Mouse (Mus musculus) left cerebral cortex, postnatal 14 days (tissue): Measurements from ENCODE around the gene 4833427G06Rik. TPM values are rescaled to one million over a fixed set of nuclear protein-coding genes. Genes with fewer than 3 reads are reported as not detected.
"Not testable (repeated sequence)": the region's sequence is repeated elsewhere in the genome, so short reads cannot be mapped to it uniquely, and the experiment has no call there.

ENCODE experiments used
- DNase-seq, 2 experiments: peaks; one replicate each; pipeline ENCODE4 v3.0.0; 2021 to 2022; ENCODE audit warnings: low spot score in 2 of 2, mixed read lengths in 1 of 2
- intact Hi-C: fragments of 180-260 bp; cut with DNase I; formaldehyde crosslinking; loops from one replicate; pipeline ENCODE4 v1.15.1; 2025
- long read RNA-seq, 2 experiments: library from polyadenylated mRNA; stranded (forward); transcript quantifications; one replicate each; pipeline ENCODE4 v2.0.0; 2021
- total RNA-seq, 2 experiments: library from RNA; stranded (reverse); gene quantifications; 2 replicates each; pipeline ENCODE4 v1.2.3; 2021

4833427G06Rik gene
- not detected for total RNA-seq
- long read RNA-seq, experiment 1 = 0 reads
- long read RNA-seq, experiment 2 = 0 reads

GRCm38 (mm10) chr9:51101756-51102425, at the start of gene 4833427G06Rik:
Gene 4833427G06Rik (minus strand): TSS chr9:51102078.
- DNase-seq = peak; percentile 37 to 43
- intact Hi-C loops = no loop called here

GRCm38 (mm10) chr9:51147294-51147693, 45.4 kb upstream of the 4833427G06Rik start:
- DNase-seq = no peak
- intact Hi-C loops = loop anchor here (10.0 kb wide), 1 partner anchor 342 kb away; no protein-coding TSS in a partner anchor

DNA sequence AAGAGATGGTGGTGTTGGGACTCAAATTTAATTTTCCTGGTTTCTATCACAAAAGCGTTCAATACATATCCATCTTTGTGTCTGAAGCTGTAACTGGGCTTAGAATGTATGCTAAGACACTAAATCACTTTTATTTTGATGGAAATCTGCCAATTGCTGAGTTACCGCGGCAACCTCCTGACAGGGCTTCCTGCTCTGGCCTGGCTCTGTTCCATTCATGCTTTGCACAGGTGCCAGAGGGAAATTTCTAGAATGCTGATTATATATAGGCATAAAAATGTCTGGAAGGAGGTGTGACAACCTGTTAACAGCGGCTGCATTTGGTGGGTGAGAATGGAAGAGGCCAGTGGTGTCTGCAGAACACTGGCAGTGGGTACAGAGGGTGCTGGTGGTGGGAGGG, 44.6 kb upstream of the 4833427G06Rik start:
- DNase-seq = peak in 1 of 2 experiments; percentile 27
- intact Hi-C loops = loop anchor here (10.0 kb wide), 1 partner anchor 342 kb away; no protein-coding TSS in a partner anchor

DNA sequence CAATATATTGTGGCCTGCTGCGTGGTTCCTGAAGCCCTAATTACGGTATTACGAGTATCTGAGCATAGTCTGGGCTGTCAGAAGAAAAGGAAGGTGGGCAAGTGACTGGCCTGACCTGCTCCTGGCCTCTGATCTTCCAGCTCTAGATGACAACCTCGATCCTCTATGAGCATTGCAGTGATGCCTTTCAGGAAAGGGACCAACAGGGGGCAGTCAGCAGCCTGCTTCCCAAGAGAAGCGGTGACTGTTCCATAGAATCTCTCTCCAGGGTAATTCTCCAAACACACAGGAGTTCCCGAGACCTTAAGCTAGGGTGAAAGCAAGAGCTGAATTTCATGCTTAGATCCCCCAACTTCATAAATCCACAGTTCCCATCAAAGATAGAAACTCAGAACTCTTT, 42.3 kb upstream of the 4833427G06Rik start:
- intact Hi-C loops = loop anchor here (10.0 kb wide), 1 partner anchor 339 kb away; no protein-coding TSS in a partner anchor
- no peak for DNase-seq

GRCm38 (mm10) chr9:51143437-51143836, 41.6 kb upstream of the 4833427G06Rik start:
- intact Hi-C loops = loop anchor here (10.0 kb wide), 1 partner anchor 339 kb away; no protein-coding TSS in a partner anchor

GRCm38 (mm10) chr9:51140711-51141110, 38.8 kb upstream of the 4833427G06Rik start:
- intact Hi-C loops = loop anchor here (10.0 kb wide), 1 partner anchor 336 kb away; no protein-coding TSS in a partner anchor
- no peak for DNase-seq

More at GRCm38 (mm10) chr9:51143437-51143836, 41.6 kb upstream of the 4833427G06Rik start:
- DNase-seq = no peak

DNA sequence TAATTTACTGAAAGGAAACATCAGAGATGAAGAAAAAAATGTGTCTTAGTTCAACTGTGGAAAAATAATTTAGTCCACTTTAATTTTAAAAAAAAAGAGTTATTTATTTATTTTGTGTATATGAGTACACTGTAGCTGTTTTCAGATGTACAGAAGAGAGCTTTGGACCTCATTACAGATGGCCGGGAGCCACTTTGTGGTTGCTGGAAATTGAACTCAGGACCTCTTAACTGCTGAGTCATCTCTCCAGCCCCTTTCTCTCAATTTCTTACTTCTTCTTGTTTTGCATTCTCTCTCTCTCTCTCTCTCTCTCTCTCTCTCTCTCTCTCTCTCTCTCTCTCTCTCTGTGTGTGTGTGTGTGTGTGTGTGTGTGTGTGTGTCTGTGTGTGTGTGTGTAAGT, 37.5 kb upstream of the 4833427G06Rik start:
- DNase-seq, intact Hi-C loops: not testable (repeated sequence)

DNA sequence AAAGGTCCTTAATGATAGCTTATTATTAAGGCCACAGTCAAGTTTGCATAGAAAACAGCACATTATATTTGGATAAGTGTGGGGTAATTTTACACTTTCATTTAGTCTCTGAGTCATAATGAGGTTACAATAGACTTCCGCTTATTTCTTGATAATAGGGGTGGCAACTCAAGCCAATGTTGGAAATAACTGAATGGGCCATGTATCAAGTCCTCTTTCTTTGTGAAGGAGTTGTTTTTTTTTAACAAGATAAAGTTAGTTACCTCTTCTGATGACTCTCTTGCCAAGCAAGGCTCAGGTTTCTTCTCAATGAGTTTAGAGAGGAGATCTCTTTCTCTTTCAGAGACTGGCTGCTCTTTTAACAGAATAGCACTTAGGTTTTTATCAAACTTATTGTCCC, 36.4 kb upstream of the 4833427G06Rik start:
- no peak for DNase-seq
- intact Hi-C loops = no loop called here

DNA sequence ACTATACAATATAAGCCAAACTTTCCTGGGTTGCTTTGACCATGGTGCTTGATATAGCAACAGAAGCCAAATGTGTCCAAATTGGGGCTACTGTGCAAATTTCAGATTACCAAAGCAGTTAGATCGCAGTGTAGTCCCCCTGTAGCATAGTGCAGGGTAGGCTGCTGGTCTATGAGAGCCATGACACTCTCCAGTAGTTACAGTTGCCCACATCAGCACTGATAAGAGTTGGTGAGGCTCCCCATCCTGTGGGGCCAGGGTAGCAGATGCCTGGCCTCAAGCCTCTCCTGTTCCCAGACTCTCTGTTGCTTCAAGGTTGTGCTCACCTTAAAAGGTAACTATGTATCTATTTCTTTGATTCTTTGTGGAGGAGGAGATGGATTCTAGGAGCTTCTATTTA, 36.0 kb upstream of the 4833427G06Rik start:
- intact Hi-C loops = no loop called here
- no peak for DNase-seq

DNA sequence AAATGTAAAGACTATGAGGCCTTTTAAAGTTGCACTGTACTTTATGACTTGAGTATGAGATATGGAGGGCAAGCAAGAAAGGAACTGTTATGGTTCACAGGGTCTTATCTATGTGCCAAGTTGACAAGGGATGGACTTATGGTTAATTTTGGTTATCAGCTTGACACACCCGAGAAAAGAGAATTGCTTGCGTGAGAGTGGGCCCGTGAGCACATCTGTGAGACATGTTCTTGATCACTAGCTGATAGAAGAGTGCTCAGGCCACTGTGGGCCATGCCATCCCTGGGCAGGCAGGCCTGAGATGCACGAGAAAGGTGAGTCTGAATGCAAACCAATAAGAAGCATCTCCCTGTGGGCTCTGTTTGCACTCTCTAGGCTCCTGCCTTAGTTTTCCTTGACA, 35.6 kb upstream of the 4833427G06Rik start:
- DNase-seq = no peak
- intact Hi-C loops = no loop called here

DNA sequence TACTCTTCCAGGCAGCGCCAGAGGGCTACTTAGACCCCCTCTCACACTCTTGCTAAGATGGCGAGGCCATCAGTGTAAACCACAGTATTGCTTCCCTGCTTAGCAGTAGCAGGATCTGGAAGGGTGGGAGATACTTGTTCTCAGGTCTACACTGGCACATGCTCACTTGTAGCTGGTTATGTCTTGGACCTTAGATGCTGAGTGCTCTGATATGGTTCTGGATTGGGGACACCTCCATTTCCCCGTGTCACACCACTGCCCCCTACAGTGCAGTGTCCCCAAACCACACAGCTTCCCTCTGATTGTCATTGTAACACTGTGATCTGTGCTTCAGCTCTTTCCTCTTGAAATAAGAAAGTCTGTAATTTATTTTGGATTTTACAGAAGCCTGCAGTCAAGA, 35.1 kb upstream of the 4833427G06Rik start:
- intact Hi-C loops = no loop called here
- DNase-seq = peak in 1 of 2 experiments; percentile 46

DNA sequence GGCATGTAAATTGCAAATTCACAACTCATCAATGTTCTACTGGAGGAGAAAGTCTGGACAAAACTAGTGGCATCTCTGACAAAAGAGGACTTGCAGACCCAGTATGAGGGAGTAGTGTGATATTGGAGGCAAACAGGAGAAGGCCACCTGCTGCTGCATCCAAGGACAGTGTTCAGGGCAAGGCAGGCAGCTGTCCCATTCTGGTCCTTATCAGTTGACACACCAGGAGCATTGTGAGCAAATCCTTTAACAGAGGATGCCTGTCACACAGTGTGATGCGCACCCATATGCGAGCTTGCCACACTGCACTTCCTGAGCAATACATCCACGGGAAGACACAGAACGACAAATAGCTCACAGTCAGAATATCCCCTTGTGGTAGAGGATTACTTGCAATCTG, 12.9 kb upstream of the 4833427G06Rik start:
- intact Hi-C loops = no loop called here
- DNase-seq = no peak

GRCm38 (mm10) chr9:51105751-51106150, 3.9 kb upstream of the 4833427G06Rik start:
- intact Hi-C loops = no loop called here
- DNase-seq = no peak

DNA sequence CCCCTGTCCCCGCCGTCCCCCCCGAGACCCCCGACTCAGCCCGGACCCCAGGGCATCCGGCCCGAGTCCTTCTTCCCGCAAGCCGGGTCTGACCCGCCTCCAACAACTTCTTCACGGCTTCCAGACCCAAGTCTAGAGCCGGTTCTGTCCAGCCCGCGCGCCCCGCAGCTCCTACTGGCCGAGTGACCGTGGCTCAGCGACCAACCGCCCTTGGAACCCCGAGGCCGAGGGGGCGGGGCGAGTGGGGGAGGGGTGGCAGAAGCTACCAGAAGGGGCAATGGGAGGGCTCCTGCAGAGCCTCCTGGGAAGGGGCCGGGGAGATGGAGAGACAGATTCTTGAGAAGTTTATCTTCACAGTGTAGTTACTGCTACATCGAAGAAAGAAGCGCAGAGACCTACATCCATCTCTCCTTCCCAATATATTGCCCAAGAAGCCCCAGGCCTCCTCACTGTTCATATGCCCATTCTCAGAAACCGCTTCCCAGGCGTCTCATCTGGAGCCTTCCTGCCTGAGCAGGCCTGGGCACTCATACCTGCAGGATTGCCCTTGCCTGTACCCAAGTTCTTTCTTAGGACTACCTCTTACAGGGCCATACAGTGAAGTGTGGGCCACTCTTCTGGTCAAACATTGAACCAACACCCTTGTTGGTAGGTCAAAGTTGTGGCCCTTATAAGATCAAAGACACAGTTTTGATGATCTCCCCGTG, 2.1 kb upstream of the 4833427G06Rik start:
- intact Hi-C loops = no loop called here

GRCm38 (mm10) chr9:51102963-51103807, 1.3 kb upstream of the 4833427G06Rik start:
- peak; percentile 18 to 43 for DNase-seq
- intact Hi-C loops = no loop called here

More for the DNA sequence above, 2.1 kb upstream of the 4833427G06Rik start:
- peak in 1 of 2 experiments; percentile 8 for DNase-seq

DNA sequence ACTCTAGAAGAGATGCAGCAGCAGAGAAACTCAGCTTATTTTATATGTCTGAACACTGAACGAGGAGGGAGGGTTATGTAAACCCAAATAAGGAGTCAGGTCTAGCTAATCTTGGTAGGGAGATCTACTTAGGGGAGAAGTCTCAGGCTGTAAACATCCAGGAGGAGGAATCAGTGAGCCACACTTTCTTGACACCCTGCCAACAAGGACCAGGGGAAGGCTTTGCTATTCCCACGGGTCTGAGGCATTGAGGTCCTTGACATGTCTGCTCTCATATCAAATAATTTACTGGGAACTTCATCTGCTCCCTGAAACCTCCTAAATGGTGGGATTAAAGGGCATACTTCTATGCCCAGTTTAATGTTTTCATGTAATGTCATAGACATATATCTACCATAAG, 5.6 kb downstream of the 4833427G06Rik start:
- intact Hi-C loops = no loop called here
- no peak for DNase-seq

DNA sequence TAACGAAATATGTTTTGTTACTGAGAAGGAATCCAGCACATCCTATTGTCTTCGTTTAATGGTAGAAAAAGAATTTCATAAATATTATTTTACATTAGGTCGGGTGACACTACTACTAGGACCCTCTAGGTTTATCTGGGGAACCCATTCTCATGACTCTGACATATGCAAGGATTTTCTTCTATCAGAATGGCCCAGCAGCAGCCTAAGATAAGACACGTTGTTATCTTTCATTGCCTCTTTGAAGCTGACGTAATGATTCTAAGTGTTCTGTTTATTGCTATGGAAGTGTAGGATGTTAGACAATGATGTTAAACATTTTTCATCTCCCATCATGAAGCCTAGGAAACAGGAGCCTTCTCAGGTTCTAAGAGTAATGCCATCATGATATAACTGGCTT, 8.2 kb downstream of the 4833427G06Rik start:
- intact Hi-C loops = no loop called here

GRCm38 (mm10) chr9:51081614-51082013, 20.3 kb downstream of the 4833427G06Rik start:
- intact Hi-C loops = no loop called here
- no peak for DNase-seq

More for the DNA sequence above, 8.2 kb downstream of the 4833427G06Rik start:
- no peak for DNase-seq

DNA sequence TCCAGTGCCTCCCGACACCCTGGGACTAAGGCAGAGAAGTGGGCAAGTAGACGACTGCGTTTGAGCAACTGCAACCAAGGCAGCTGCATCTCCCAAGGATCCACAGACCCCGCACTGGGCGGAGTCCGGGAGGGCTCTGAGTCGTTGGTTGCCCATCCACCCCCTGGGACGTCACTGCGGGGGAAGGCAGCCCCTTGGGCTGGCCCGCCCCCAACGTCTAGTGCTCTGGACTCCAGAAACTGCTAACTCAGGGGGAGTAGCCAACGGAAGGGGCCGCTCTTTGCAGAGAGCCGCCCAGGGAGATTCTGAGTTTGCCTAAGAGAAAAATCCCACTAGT, 24.9 kb downstream of the 4833427G06Rik start, which contains the start of gene Layn:
Gene Layn, minus strand, starts transcription at position 116 of the 337 bp plus-strand sequence.
- peak; percentile 55 to 65 for DNase-seq
- intact Hi-C loops = no loop called here
